ENCODE assay signal across 22 mouse cellular contexts in genomic region chr6:113675234-113675633, GRCm38 (mm10). TPM values are rescaled to one million over a fixed set of nuclear protein-coding genes. Genes with fewer than 3 reads are reported as not detected.
DNase-seq lines count a peak whose midpoint lies in the region; ATAC-seq and TF ChIP-seq lines count a peak whose summit lies in the region.
"Had no signal": no experiment of that assay in that cellular context is flagged by ENCODE, and none has a peak within 500 bp of the region (broad histone marks: within the 10 kb centered on the region; RNA-seq: fewer than 3 reads in every experiment).

No protein-coding gene starts in this region.

- ATAC-seq in liver, embryonic 12.5 days, result 0 out of 2 replicates have a peak, but pooled peaks have one; percentile 16
- no peak for ATAC-seq in liver, postnatal 0 days
- ATAC-seq in CD4-positive, CD25-positive, alpha-beta regulatory T cell, adult 4 months, result no peak
- ATAC-seq: midbrain, embryonic 16.5 days had no signal

- no peaks in the 10 kb centered on the region for H3K79me3 ChIP-seq in C2C12 (ENCODE audit: low read depth)

- no peak overlapping the region for H3K27ac ChIP-seq in liver, embryonic 12.5 days
- H3K27ac ChIP-seq in liver, postnatal 0 days (ENCODE audit: low read depth), result no peak overlapping the region
- H3K27ac ChIP-seq: hindbrain, embryonic 12.5 days had no signal

- H3K79me2 ChIP-seq in C2C12 (ENCODE audit: control insufficient read depth, insufficient read depth), result no peaks in the 10 kb centered on the region

- 70% methylated on average over 4 of the region's 4 CpGs for WGBS in liver, embryonic 12.5 days (ENCODE audit: insufficient replicate concordance)
- 70% methylated on average over 4 of the region's 4 CpGs for WGBS in liver, postnatal 0 days (ENCODE audit: insufficient replicate concordance)

- no peak overlapping the region for H3K4me3 ChIP-seq in liver, embryonic 12.5 days
- no peak overlapping the region for H3K4me3 ChIP-seq in liver, postnatal 0 days (ENCODE audit: low read depth, low read length)
- no peak overlapping the region for H3K4me3 ChIP-seq in C2C12 (ENCODE audit: insufficient read depth, poor library complexity, severe bottlenecking)
- H3K4me3 ChIP-seq: erythroblast, embryonic 14.5 days; hindbrain, embryonic 12.5 days had no signal

- no peak for TF ChIP-seq CTCF in liver, postnatal 0 days (IDR thresholded peaks at IDR 0.05; ENCODE audit: low read depth)
- no peak for TF ChIP-seq CTCF in C2C12 (IDR thresholded peaks at IDR 0.05; ENCODE audit: control insufficient read depth, insufficient read depth, insufficient read length)

- no peak for DNase-seq in liver, postnatal 0 days
- DNase-seq in R1 (ENCODE audit: low read depth, low spot score), result peak; percentile 57
- peak; percentile 39 to 44 for DNase-seq in lung, postnatal 4 days
- no peak for DNase-seq in layer of hippocampus, adult 9-10 months (ENCODE audit: low spot score)
- no peak for DNase-seq in ovary, postnatal 14 days (ENCODE audit: low spot score)
- DNase-seq: adrenal gland, postnatal 36 days; B cell, adult 2 months; cerebellum, adult 2 months; gastrocnemius, postnatal 25 days; kidney, adult 18-20 months; kidney, postnatal 25 days; layer of hippocampus, adult 9-11 months; spleen, adult 18-20 months; thymus, postnatal 25 days had no signal

- peaks cover 31% of the 10 kb centered on the region; the same call in 1 of the 2 replicates for H3K36me3 ChIP-seq in liver, embryonic 12.5 days
- peaks cover 10% of the 10 kb centered on the region; the same call in 1 of the 2 replicates for H3K36me3 ChIP-seq in liver, postnatal 0 days (replicated peaks; ENCODE audit: insufficient read depth, low read length)
- H3K36me3 ChIP-seq in C2C12 (ENCODE audit: control insufficient read depth, insufficient read depth), result no peaks in the 10 kb centered on the region
- H3K36me3 ChIP-seq: hindbrain, embryonic 12.5 days had no signal

- no peaks in the 10 kb centered on the region for H3K27me3 ChIP-seq in liver, embryonic 12.5 days (replicated peaks)
- no peaks in the 10 kb centered on the region for H3K27me3 ChIP-seq in liver, postnatal 0 days (ENCODE audit: insufficient read depth, low read length)
- no peaks in the 10 kb centered on the region for H3K27me3 ChIP-seq in C2C12 (ENCODE audit: control insufficient read depth, insufficient read depth, insufficient read length)
- H3K27me3 ChIP-seq: hindbrain, embryonic 12.5 days had no signal

- TF ChIP-seq EP300 in liver, postnatal 0 days (IDR thresholded peaks at IDR 0.05; ENCODE audit: low read depth), result no peak

- no peak overlapping the region for H3ac ChIP-seq in C2C12 (ENCODE audit: control insufficient read depth, insufficient read length, low read depth)

- peaks cover 19% of the 10 kb centered on the region for H3K4me1 ChIP-seq in liver, embryonic 12.5 days
- peaks cover 19% of the 10 kb centered on the region for H3K4me1 ChIP-seq in liver, postnatal 0 days (ENCODE audit: insufficient read depth)
- H3K4me1 ChIP-seq: hindbrain, embryonic 12.5 days had no signal

- no peak overlapping the region for H3K9ac ChIP-seq in liver, embryonic 12.5 days
- no peak overlapping the region for H3K9ac ChIP-seq in liver, postnatal 0 days (replicated peaks)
- H3K9ac ChIP-seq: hindbrain, embryonic 12.5 days had no signal

- H3K4me2 ChIP-seq in liver, embryonic 12.5 days, result no peak overlapping the region
- H3K4me2 ChIP-seq in liver, postnatal 0 days (ENCODE audit: low read depth, low read length), result no peak overlapping the region
- H3K4me2 ChIP-seq: hindbrain, embryonic 12.5 days had no signal

- H3K9me3 ChIP-seq in liver, embryonic 12.5 days (replicated peaks), result peaks cover 6% of the 10 kb centered on the region
- H3K9me3 ChIP-seq in liver, postnatal 0 days (ENCODE audit: low read length), result no peaks in the 10 kb centered on the region

TF ChIP-seq in C2C12, 6 proteins besides CTCF, POLR2A, EP300 and RAD21:
- TF ChIP-seq CEBPB (IDR thresholded peaks at IDR 0.05; ENCODE audit: low read depth) (no peak), MAX (IDR thresholded peaks at IDR 0.05) (peak; percentile 53), MYOG (IDR thresholded peaks at IDR 0.05; ENCODE audit: control insufficient read depth, extremely low read depth, insufficient read length) (no peak)
TF ChIP-seq in C2C12: peak in this region for 1.

RNA-seq across cellular contexts. Expression of gene Tatdn2, which starts 21.6 kb away (rescaled TPM):
- polyA plus RNA-seq in liver, embryonic 12.5 days (2016; fragmentation: Nextera tagmentation; extraction: Ambion mirVana), result 1.3 TPM in 2 replicates
- 0.62 and 0.83 TPM in 2 replicates for polyA plus RNA-seq in liver, postnatal 0 days (2015; fragmentation: Nextera tagmentation; extraction: Ambion mirVana)
- polyA plus RNA-seq in C2C12 (2012; fragmentation: generic; extraction: Trizol), result 41.0 TPM
- polyA plus RNA-seq in CD4-positive, CD25-positive, alpha-beta regulatory T cell, adult 4 months (2017; shearing (Covaris generic)), result 1 to 10 TPM; 3.6 to 10.0 TPM

RNA-seq across cellular contexts. Expression of gene Irak2, which starts 37.0 kb away (rescaled TPM):
- polyA plus RNA-seq in liver, embryonic 12.5 days (2016; fragmentation: Nextera tagmentation; extraction: Ambion mirVana), result 17.2 and 17.9 TPM in 2 replicates
- 9.2 and 10.8 TPM in 2 replicates for polyA plus RNA-seq in liver, postnatal 0 days (2015; fragmentation: Nextera tagmentation; extraction: Ambion mirVana)
- 45.9 TPM for polyA plus RNA-seq in C2C12 (2012; fragmentation: generic; extraction: Trizol)
- polyA plus RNA-seq in CD4-positive, CD25-positive, alpha-beta regulatory T cell, adult 4 months (2017; shearing (Covaris generic)), result 10 to 100 TPM; 27.3 to 40.1 TPM

RNA-seq across cellular contexts. Expression of gene Ghrl, which starts 44.4 kb away (rescaled TPM):
- not detected in 2 replicates for polyA plus RNA-seq in liver, embryonic 12.5 days (2016; fragmentation: Nextera tagmentation; extraction: Ambion mirVana)
- polyA plus RNA-seq in liver, postnatal 0 days (2015; fragmentation: Nextera tagmentation; extraction: Ambion mirVana), result 0.70 TPM in 1 of 2 replicates, not detected in the other
- 0.33 TPM for polyA plus RNA-seq in C2C12 (2012; fragmentation: generic; extraction: Trizol)
- not detected for polyA plus RNA-seq in CD4-positive, CD25-positive, alpha-beta regulatory T cell, adult 4 months (2017; shearing (Covaris generic))
- polyA plus RNA-seq: embryonic facial prominence, embryonic 11.5 days; erythroblast, embryonic 14.5 days; heart, postnatal 0 days had no signal

RNA-seq across cellular contexts. Expression of gene Vhl, which starts 51.5 kb away (rescaled TPM):
- 13.9 and 14.8 TPM in 2 replicates for polyA plus RNA-seq in liver, embryonic 12.5 days (2016; fragmentation: Nextera tagmentation; extraction: Ambion mirVana)
- 10.0 and 12.9 TPM in 2 replicates for polyA plus RNA-seq in liver, postnatal 0 days (2015; fragmentation: Nextera tagmentation; extraction: Ambion mirVana)
- 13.6 TPM for polyA plus RNA-seq in C2C12 (2012; fragmentation: generic; extraction: Trizol)
- polyA plus RNA-seq in CD4-positive, CD25-positive, alpha-beta regulatory T cell, adult 4 months (2017; shearing (Covaris generic)), result 10 to 100 TPM; 10.4 to 17.3 TPM

Comparison
In these comparisons a context has a peak if more than half of its experiments do, and no peak if none do; other contexts are left out.
1. DNase-seq: peak in R1 (single experiment) and lung, postnatal 4 days (2 of 2); none in liver, postnatal 0 days (single experiment), layer of hippocampus, adult 9-10 months (single experiment) and ovary, postnatal 14 days (single experiment).